Mouse (Mus musculus) 3T3-L1 (cell line): Measurements from ENCODE around the gene Akap11.

ENCODE experiments used
- DNase-seq: peaks from one replicate; pipeline ENCODE4 v3.0.0-alpha.2; 2015; ENCODE audit warnings: low read depth, low spot score

Gene Akap11

GRCm38 (mm10) chr14:78528461-78529425, 7.9 kb downstream of the Akap11 start:
- no peak for DNase-seq

DNA sequence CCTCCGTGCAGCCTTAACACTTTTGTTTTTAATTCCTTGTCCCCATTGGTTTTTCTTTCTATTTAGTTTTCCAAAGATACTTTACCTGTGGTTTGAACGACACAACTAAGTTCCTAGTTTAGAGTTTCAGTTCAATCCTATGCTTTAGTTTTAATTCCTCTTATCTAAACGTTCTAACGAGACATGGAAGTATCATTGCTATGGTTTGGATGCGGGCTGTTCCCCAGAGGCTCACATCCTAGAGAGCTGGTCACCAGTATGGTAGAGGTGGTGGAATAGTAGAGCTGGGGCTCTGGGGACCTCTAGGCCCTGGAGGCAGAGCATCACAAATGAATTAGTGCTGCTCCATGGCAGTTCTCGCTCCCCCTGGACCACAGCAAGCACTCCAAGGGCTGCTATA, 9.7 kb downstream of the Akap11 start:
- no peak for DNase-seq

DNA sequence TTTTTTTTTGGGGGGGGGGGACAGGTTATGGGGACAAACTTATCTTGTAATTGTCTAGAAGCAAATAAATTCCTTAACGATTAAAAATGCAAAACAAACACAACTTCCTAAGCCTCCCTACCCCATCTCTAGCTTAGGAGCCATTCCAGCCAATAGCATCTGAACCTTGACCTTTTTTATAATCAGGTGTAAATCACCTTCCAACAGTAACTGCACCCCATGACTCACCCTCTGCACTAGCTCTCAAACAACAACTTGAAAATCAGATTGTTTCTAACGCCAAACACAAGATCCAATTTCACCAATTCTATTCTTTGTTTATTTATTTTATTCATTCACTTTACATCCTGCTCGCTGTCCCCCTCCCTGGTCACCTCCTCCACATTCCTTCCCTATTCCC, 10.1 kb downstream of the Akap11 start:
- DNase-seq: no peak

DNA sequence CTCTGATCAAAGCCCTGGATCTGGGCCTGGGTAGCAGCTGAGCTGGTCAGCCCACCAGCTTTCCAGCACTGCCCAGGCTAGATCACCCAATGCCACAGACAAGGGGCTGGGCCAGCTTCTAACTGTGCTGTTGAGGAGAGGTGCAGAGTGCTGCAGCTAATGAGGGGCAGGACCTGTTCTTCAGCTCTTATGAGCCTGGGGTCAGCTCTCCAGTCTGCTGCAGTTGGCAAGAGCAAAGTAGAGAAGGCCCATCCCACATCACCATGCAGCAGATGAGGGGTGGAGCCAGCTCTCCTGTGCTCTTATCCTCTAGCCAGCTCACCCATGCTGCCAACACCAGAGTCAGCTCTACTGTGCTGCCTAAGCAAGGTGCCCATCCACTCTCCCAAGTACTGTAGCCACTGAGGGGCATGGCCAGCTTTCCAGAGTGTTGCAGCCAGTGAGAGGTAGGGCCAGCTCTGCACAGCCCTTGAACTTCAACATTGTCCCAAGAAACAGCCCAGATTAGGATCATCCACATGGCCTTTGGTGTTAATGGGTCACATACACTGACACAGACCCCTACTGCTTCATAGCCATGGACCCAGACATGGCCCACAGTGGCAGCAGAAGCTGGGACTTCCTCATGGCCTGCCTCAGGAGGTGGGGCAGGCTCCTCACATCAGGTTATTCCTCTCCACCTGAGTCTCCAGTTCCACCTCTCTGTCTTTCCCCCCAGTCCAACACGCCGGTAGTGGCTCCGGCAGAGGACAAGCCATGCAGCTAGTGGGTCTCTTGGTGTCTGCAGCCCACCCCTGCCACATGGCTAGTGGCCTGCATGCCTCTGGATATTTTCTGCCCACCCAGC, 10.8 kb downstream of the Akap11 start:
- DNase-seq: no peak

DNA sequence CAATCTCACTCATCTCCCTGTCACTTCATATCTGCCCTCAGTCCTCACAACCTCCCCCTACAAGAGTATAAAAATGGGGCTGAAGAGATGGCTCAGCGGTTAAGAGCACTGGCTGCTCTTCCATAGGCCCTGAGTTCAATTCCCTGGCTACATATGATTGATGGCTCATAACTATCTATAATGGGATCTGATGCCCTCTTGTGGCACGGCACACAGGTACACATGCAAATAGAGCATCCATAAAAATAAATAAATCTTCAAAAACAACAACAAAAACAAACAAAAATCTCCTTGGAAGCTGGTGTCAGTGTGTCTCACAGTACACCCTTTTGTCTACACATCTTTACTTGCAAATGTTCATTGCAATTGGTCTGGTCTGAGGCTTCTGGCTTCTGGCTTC, 11.5 kb downstream of the Akap11 start:
- peak; percentile 18 for DNase-seq

- DNase-seq: peak; percentile 23
Measured at GRCm38 (mm10) chr14:78510713-78511112, 25.9 kb downstream of the Akap11 start.

DNA sequence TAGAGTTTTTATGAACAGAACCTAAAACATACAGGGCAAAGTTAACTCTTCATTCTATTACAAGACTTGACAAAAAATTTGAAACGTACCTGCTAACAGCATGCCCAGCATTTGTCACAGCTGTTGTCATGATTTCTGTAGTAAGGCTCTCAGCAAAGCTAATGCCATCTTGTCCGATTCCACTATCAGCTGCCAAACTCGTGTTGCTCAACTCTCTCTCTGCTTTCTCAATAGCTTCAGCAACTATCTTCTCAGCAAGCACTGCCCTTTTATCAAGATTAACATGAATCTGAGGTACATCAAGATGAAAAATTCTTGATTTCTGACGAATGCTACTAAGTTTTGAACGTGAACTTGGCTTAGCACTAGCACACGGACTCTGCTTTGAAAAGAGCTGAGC, 26.8 kb downstream of the Akap11 start:
- no peak for DNase-seq

- DNase-seq: peak; percentile 15
Measured at GRCm38 (mm10) chr14:78500578-78500977, 36.0 kb downstream of the Akap11 start.

- DNase-seq: no peak
Measured at GRCm38 (mm10) chr14:78496691-78497090, 39.9 kb downstream of the Akap11 start.

GRCm38 (mm10) chr14:78495241-78495640, 41.4 kb downstream of the Akap11 start:
- DNase-seq: no peak

GRCm38 (mm10) chr14:78492602-78493001, 44.0 kb downstream of the Akap11 start:
- no peak for DNase-seq

DNA sequence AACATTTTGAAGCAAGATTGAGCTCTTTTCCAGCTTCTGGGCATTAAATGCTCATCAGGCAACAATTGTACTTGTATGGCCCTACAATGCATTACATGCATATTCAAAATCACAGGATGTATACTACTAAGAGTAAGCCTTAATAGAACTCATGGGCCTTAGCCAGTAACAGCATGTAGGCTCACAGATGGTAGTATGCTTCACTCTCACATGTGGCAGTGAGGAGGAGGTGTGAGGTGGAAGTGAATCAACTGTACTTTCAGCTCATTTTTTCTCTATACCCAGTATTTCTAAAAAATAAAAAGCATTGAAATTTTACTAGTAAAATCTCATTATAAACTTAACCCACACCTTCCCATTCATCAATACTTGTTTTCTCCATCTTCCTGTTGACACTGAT, 45.2 kb downstream of the Akap11 start:
- no peak for DNase-seq

DNA sequence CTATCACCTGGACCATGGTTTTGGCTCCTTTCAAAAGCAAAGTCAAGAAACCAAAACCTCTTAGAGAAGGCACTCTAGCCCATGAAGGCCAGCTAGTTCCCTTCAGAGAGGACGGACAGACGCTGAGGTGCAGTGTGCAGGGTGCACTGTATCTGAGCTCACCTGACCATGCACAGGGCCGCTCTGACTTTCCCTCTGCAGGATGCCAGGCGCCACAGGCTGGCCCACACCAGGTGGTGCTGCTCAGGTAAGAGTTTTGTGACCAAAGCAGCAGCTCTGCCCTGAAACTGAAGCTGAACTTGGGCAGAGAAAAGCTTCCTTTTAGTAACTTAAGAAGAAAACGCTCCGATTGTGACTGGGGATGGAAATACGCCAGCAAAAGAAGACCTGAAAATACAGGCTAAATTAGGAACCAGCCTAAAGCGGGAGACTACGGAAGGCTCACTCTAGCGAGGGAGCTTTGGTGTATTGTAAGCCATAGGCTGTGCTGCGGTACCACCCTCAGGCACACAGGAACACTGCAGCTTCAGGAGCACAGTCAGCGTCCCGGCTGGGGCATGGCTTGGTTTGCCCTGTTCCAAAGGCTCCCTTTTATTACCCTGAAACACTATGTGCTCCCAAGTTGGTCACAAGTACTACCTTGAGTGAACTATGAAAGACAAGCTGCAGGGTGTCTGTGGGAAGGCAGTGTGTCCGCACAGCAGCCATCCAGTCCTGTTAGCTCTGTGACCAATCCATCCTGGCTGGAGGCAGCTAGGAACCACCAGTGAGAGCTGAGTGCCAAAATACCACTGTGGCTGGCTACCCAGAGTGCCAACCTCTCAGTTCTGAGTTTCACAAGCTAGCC, 54.0 kb downstream of the Akap11 start:
- peak; percentile 70 for DNase-seq

GRCm38 (mm10) chr14:78474058-78474457, 62.5 kb downstream of the Akap11 start:
- peak; percentile 27 for DNase-seq

DNA sequence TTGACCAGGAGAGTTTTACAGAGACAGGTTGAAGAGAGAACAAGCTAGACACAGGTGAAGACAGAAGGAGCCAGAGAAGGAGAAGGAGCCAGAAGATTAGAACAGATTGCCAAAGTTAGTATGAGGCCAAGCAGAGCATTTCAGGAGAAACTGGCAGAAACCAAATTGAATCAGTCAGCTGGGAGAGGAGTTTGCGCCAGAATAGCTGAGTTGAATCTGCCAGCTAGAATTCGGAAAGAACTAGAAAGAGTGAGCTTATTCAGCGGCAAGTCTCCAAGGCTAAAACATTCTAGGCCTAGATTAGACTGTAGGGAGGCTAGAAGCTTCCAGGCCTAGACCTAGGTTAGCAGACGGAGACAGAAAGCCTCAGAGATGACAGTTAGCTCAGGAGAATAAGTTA, 65.9 kb downstream of the Akap11 start:
- no peak for DNase-seq

- DNase-seq: no peak
Measured at GRCm38 (mm10) chr14:78468991-78469390, 67.6 kb downstream of the Akap11 start.

DNA sequence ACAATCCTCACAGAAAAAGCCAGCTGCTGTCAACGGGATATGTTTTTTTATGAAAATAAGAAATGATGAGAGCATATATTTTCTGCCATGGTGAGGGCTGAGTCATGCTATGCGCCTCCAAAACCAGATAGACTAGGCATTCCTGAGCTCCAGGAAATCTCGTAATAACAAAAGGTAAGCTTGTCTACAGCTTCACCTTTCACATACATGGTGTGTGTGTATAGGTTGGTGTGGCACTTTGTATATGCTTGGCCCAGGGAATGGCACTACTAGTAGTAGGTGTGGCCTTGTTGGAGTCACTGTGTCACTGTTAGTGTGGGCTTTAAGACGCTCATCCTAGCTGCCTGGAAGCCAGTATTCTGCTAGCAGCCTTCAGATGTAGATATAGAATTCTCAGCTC, 68.6 kb downstream of the Akap11 start:
- no peak for DNase-seq

GRCm38 (mm10) chr14:78464353-78464752, 72.3 kb downstream of the Akap11 start:
- DNase-seq: no peak

GRCm38 (mm10) chr14:78459121-78459520, 77.5 kb downstream of the Akap11 start:
- no peak for DNase-seq

DNA sequence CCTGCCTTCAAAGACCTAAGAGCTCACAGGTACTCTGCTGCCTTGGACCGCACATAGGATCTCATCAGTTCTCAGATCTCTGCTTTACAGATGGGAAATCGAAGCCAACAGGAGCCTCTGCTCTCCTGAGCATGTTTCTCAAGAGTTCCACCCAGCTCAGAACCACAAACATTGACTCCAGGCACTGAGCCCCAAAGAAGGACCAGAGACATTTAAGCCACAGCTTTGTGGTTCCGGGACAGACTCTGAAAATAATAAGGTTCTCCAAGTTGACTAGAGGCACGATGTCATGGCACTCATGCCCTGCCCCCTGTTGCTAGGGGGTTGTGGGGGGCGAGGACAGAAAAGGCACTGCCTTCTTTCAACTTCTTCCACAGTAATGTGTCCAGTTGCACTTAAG, 77.9 kb downstream of the Akap11 start:
- no peak for DNase-seq

GRCm38 (mm10) chr14:78454970-78455369, 81.6 kb downstream of the Akap11 start:
- DNase-seq: no peak
